Mouse (Mus musculus) spleen, postnatal 36 days (tissue): ENCODE data around the gene Tmem159.

Experiments
- DNase-seq, 2 experiments: peaks; one replicate each; pipeline ENCODE4 v3.0.0; 2022; ENCODE audit warnings: low spot score in 2 of 2, mixed read lengths in 1 of 2

Tmem159 gene

GRCm38 (mm10) chr7:120102164-120102972, at the start of gene Tmem159:
Gene Tmem159, plus strand, starts transcription at chr7:120102353.
- peak; percentile 53 to 61 for DNase-seq

GRCm38 (mm10) chr7:120054016-120054415, 48.1 kb upstream of the Tmem159 start:
- DNase-seq, result no peak

- DNase-seq, result no peak
These were observed 46.7 kb upstream of the Tmem159 start for GRCm38 (mm10) chr7:120055479-120055878.

GRCm38 (mm10) chr7:120064045-120064444, 38.1 kb upstream of the Tmem159 start:
- DNase-seq, result no peak

- DNase-seq, result no peak
These were observed 34.0 kb upstream of the Tmem159 start for GRCm38 (mm10) chr7:120068114-120068513.

GRCm38 (mm10) chr7:120069164-120069563, 33.0 kb upstream of the Tmem159 start:
- no peak for DNase-seq

- DNase-seq, result no peak
These were observed 22.0 kb upstream of the Tmem159 start for GRCm38 (mm10) chr7:120080177-120080576.

GRCm38 (mm10) chr7:120093033-120093432, 9.1 kb upstream of the Tmem159 start:
- DNase-seq, result no peak

GRCm38 (mm10) chr7:120094216-120094615, 7.9 kb upstream of the Tmem159 start:
- no peak for DNase-seq

GRCm38 (mm10) chr7:120095180-120095579, 7.0 kb upstream of the Tmem159 start, which contains the start of gene Dnah3:
Gene Dnah3, minus strand, starts transcription at chr7:120095280.
- no peak for DNase-seq

- DNase-seq, result no peak
These were observed 4.3 kb upstream of the Tmem159 start for GRCm38 (mm10) chr7:120097845-120098244.

- peak in 1 of 2 experiments; percentile 9 for DNase-seq
These were observed 3.8 kb upstream of the Tmem159 start for GRCm38 (mm10) chr7:120098403-120098802.

GRCm38 (mm10) chr7:120103019-120103567, 940 bp downstream of the Tmem159 start:
- DNase-seq, result no peak

- no peak for DNase-seq
These were observed 2.8 kb downstream of the Tmem159 start for GRCm38 (mm10) chr7:120104975-120105374.

GRCm38 (mm10) chr7:120106356-120106755, 4.2 kb downstream of the Tmem159 start:
- DNase-seq, result no peak

GRCm38 (mm10) chr7:120109676-120110075, 7.5 kb downstream of the Tmem159 start:
- DNase-seq, result no peak

- no peak for DNase-seq
These were observed 14.8 kb downstream of the Tmem159 start for GRCm38 (mm10) chr7:120116976-120117375.

- no peak for DNase-seq
These were observed 15.4 kb downstream of the Tmem159 start for GRCm38 (mm10) chr7:120117529-120117928.

- no peak for DNase-seq
These were observed 21.6 kb downstream of the Tmem159 start for GRCm38 (mm10) chr7:120123776-120124175.

- no peak for DNase-seq
These were observed 22.7 kb downstream of the Tmem159 start for GRCm38 (mm10) chr7:120124844-120125243.

GRCm38 (mm10) chr7:120126976-120127685, 25.0 kb downstream of the Tmem159 start:
- no peak for DNase-seq

- no peak for DNase-seq
These were observed 25.5 kb downstream of the Tmem159 start for GRCm38 (mm10) chr7:120127686-120128059.

- DNase-seq, result no peak
These were observed 26.8 kb downstream of the Tmem159 start for GRCm38 (mm10) chr7:120128951-120129350.
